Mouse (Mus musculus): Measurements from ENCODE around the gene Nkx1-2. TPM values are rescaled to one million over a fixed set of nuclear protein-coding genes. Genes with fewer than 3 reads are reported as not detected.

Nkx1-2 gene
- polyA plus RNA-seq, 1 experiment from 2014 or later, result not detected

Other genes starting within 250 kb of the Nkx1-2 start
- 58.0 and 59.7 TPM in 2 replicates for gene Oat, start 23.2 kb downstream of the Nkx1-2 start, polyA plus RNA-seq (2015; fragmentation: Nextera tagmentation; extraction: Ambion mirVana)
- gene Lhpp, start 11.0 kb upstream of the Nkx1-2 start, polyA plus RNA-seq (2015; fragmentation: Nextera tagmentation; extraction: Ambion mirVana), result 4.0 and 4.4 TPM in 2 replicates
- 25.1 and 29.4 TPM in 2 replicates for gene Fam53b, start 214.2 kb upstream of the Nkx1-2 start, polyA plus RNA-seq (2015; fragmentation: Nextera tagmentation; extraction: Ambion mirVana)

All from liver, embryonic 16.5 days (tissue).